Mouse (Mus musculus) thymus, adult 2 months (tissue): ENCODE data around the gene Six1. TPM values are rescaled to one million over a fixed set of nuclear protein-coding genes. Genes with fewer than 3 reads are reported as not detected.
"Not testable (repeated sequence)": the region's sequence is repeated elsewhere in the genome, so short reads cannot be mapped to it uniquely, and the experiment has no call there.

Experiments
- DNase-seq: peaks from one replicate; pipeline ENCODE4 v3.0.0; 2021
- H3K27ac ChIP-seq: fragments of 200-500 bp; 2 replicates; pipeline ENCODE4 v1.5.1; 2012; ENCODE audit warnings: low read length, control low read depth; ENCODE audit not compliant: control insufficient read depth, insufficient read depth
- H3K27me3 ChIP-seq: fragments of 200-500 bp; 2 replicates; pipeline ENCODE4 v1.6.1; 2012; ENCODE audit warnings: mild to moderate bottlenecking, low read length, moderate library complexity, mixed read lengths; ENCODE audit not compliant: control insufficient read depth, insufficient read depth
- H3K36me3 ChIP-seq: fragments of 200-500 bp; 2 replicates; pipeline ENCODE4 v1.6.1; 2012; ENCODE audit warnings: mild to moderate bottlenecking, low read length, moderate library complexity; ENCODE audit not compliant: control insufficient read depth, insufficient read depth
- H3K4me1 ChIP-seq: fragments of 200-500 bp; replicated peaks from 2 replicates; pipeline ENCODE4 v1.6.1; 2012; ENCODE audit warnings: low read length; ENCODE audit not compliant: control insufficient read depth, insufficient read depth
- H3K4me3 ChIP-seq: fragments of 200-500 bp; 2 replicates; pipeline ENCODE4 v1.5.1; 2012; ENCODE audit warnings: mild to moderate bottlenecking, low read length, control low read depth, moderate library complexity; ENCODE audit not compliant: control insufficient read depth, insufficient read depth
- CTCF ChIP-seq: fragments of 200-500 bp; IDR thresholded peaks from 2 replicates; pipeline ENCODE4 v1.5.1; 2012; ENCODE audit warnings: mild to moderate bottlenecking, control low read depth, low read length, moderate library complexity, borderline replicate concordance; ENCODE audit not compliant: control insufficient read depth, poor library complexity, insufficient read depth; ENCODE audit errors: extremely low read depth
- POLR2A ChIP-seq: fragments of 200-500 bp; IDR thresholded peaks from 2 replicates; pipeline ENCODE4 v1.6.1; 2012; ENCODE audit warnings: mild to moderate bottlenecking, low read length, control low read depth, moderate library complexity; ENCODE audit not compliant: control insufficient read depth, poor library complexity, insufficient read depth; ENCODE audit errors: extremely low read depth
- WGBS: fragments of 180-500 bp; shearing (Covaris S2); methylation state at CpG from one replicate; pipeline ENCODE4 v1.1.7; 2018; 5-methylcytosine and 5-hydroxymethylcytosine counted together
- polyA plus RNA-seq: library from polyadenylated mRNA; depleted of rRNA; stranded (reverse); fragments of >200 nt; gene quantifications from 2 replicates; pipeline ENCODE4 v1.2.3, GENCODE M21; 2012; rRNA removed

The Six1 gene
- 11.9 and 13.9 TPM in 2 replicates for polyA plus RNA-seq

- H3K4me1 ChIP-seq: peaks cover 9% of the 10 kb centered on the region; the same call in 1 of the 2 replicates
- H3K4me3 ChIP-seq: peak within 1 kb of the TSS; percentile 29
- no peak within 1 kb of the TSS for H3K27ac ChIP-seq
- WGBS: 2% methylated on average over 42 of the region's 42 CpGs
- DNase-seq: no peak
- TF ChIP-seq CTCF (no peak), POLR2A (no peak)
- no peaks in the 10 kb centered on the region for H3K36me3 ChIP-seq
- H3K27me3 ChIP-seq: peaks cover 33% of the 10 kb centered on the region
Observed at GRCm38 (mm10) chr12:73053668-73054241, at the start of gene Six1. Six1 (minus strand) TSS chr12:73053887.

GRCm38 (mm10) chr12:73098593-73098992 is 44.9 kb upstream of the Six1 start:
- 91% methylated on average over 4 of the region's 4 CpGs for WGBS
- TF ChIP-seq POLR2A: no peak
- TF ChIP-seq CTCF: no peak
- DNase-seq: no peak
- Histone ChIP-seq H3K4me3 (no peak overlapping the region), H3K36me3 (no peaks in the 10 kb centered on the region), H3K27me3 (no peaks in the 10 kb centered on the region), H3K27ac (no peak overlapping the region), H3K4me1 (no peaks in the 10 kb centered on the region)

GRCm38 (mm10) chr12:73096177-73096576 is 42.5 kb upstream of the Six1 start:
- H3K36me3 ChIP-seq, H3K4me3 ChIP-seq, H3K27me3 ChIP-seq, H3K27ac ChIP-seq, H3K4me1 ChIP-seq, DNase-seq: not testable (repeated sequence)
- 89% methylated on average over 5 of the region's 5 CpGs for WGBS

- H3K4me1 ChIP-seq: no peaks in the 10 kb centered on the region
- no peaks in the 10 kb centered on the region for H3K36me3 ChIP-seq
- H3K27me3 ChIP-seq: no peaks in the 10 kb centered on the region
- DNase-seq: no peak
- H3K4me3 ChIP-seq: no peak overlapping the region
- WGBS: 83% methylated on average over 2 of the region's 2 CpGs
- no peak overlapping the region for H3K27ac ChIP-seq
- no peak for TF ChIP-seq CTCF
- TF ChIP-seq POLR2A: no peak
Observed at GRCm38 (mm10) chr12:73094605-73095004, 40.9 kb upstream of the Six1 start.

- H3K4me3 ChIP-seq: no peak overlapping the region
- H3K27me3 ChIP-seq: no peaks in the 10 kb centered on the region
- no peaks in the 10 kb centered on the region for H3K36me3 ChIP-seq
- TF ChIP-seq POLR2A: no peak
- TF ChIP-seq CTCF: no peak
- H3K4me1 ChIP-seq: no peaks in the 10 kb centered on the region
- DNase-seq: no peak
- WGBS: 83% methylated on average over 2 of the region's 2 CpGs
- H3K27ac ChIP-seq: no peak overlapping the region
Observed at GRCm38 (mm10) chr12:73094189-73094588, 40.5 kb upstream of the Six1 start.

- Histone ChIP-seq H3K4me3 (no peak overlapping the region), H3K27ac (no peak overlapping the region), H3K36me3 (no peaks in the 10 kb centered on the region), H3K4me1 (no peaks in the 10 kb centered on the region), H3K27me3 (no peaks in the 10 kb centered on the region)
- TF ChIP-seq POLR2A (no peak), CTCF (no peak)
- 94% methylated on average over 7 of the region's 7 CpGs for WGBS
- DNase-seq: no peak
Observed at GRCm38 (mm10) chr12:73090672-73091335, 37.1 kb upstream of the Six1 start.

GRCm38 (mm10) chr12:73088911-73089310 is 35.2 kb upstream of the Six1 start:
- WGBS: 36% methylated on average over 5 of the region's 5 CpGs
- DNase-seq: no peak

More at GRCm38 (mm10) chr12:73088911-73089310, 35.2 kb upstream of the Six1 start:
- no peaks in the 10 kb centered on the region for H3K4me1 ChIP-seq
- no peaks in the 10 kb centered on the region for H3K27me3 ChIP-seq
- H3K4me3 ChIP-seq: no peak overlapping the region
- no peaks in the 10 kb centered on the region for H3K36me3 ChIP-seq
- TF ChIP-seq POLR2A (no peak), CTCF (no peak)
- H3K27ac ChIP-seq: no peak overlapping the region
